Mouse (Mus musculus): ENCODE results near the gene Galp. TPM values are rescaled to one million over a fixed set of nuclear protein-coding genes. Genes with fewer than 3 reads are reported as not detected.
A peak's percentile ranks its signal among the peaks of the same experiment; 100 is the strongest.
"Not testable (repeated sequence)": the region's sequence is repeated elsewhere in the genome, so short reads cannot be mapped to it uniquely, and the experiment has no call there.

Galp gene
- polyA plus RNA-seq, 1 experiment: not detected

DNA sequence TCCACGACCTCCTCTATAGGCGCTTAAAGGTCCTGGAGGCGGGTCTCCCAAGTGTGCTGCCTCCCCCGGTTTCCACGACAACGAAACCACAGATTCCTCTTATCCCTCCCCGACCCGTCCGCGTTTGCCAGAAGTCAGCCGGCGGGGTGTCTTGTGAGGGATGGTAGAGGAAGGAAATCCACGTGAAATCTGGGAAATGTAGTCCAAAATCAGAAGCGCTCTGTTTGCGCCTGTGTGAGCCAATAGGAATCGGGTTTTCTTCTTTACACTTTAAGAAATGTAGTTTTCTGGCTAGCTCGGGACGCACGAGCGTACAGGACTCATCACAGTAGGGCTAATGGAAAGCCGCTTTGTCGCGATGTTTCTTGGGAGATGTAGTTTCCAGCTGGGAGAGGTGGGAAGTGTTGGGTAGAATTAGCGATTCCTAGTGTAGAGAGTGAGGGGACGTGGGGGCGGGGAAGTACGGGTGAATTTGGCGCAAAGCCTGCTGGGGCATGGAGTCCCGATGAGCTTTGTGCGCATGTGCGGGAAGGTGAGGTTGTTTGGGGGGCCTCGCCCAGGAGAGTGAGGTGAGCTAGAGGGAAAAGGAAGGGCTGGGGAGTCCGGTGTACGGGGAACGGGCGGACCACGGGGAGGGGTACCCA lies 24.8 kb upstream of the Galp start, which contains the start of gene Zfp444:
Gene Zfp444, plus strand, starts transcription at position 221 of the 644 bp plus-strand sequence.
- WGBS: 1% methylated on average over 37 of the region's 37 CpGs
- peak within 1 kb of the TSS; percentile 73 for H3K27ac ChIP-seq (ENCODE audit: control insufficient read depth, insufficient read depth, low read length)
- H3K4me1 ChIP-seq (replicated peaks; ENCODE audit: control insufficient read depth, insufficient read depth, low read length): peaks cover 11% of the 10 kb centered on the region
- TF ChIP-seq POLR2A (IDR thresholded peaks at IDR 0.05; ENCODE audit: control insufficient read depth, extremely low read depth, insufficient read depth, low read length, poor library complexity) (peak; percentile 73), CTCF (IDR thresholded peaks at IDR 0.05; ENCODE audit: borderline replicate concordance, control insufficient read depth, extremely low read depth, insufficient read depth, low read length, poor library complexity) (peak; percentile 45; the same call in 1 of the 2 replicates)
- peak within 1 kb of the TSS; percentile 62 for H3K4me3 ChIP-seq (ENCODE audit: control insufficient read depth, insufficient read depth, low read length)
- peak; percentile 98 for DNase-seq
- H3K27me3 ChIP-seq (ENCODE audit: control insufficient read depth, insufficient read depth, low read length): no peaks in the 10 kb centered on the region
- no peaks in the 10 kb centered on the region for H3K36me3 ChIP-seq (ENCODE audit: control insufficient read depth, insufficient read depth, low read length)

DNA sequence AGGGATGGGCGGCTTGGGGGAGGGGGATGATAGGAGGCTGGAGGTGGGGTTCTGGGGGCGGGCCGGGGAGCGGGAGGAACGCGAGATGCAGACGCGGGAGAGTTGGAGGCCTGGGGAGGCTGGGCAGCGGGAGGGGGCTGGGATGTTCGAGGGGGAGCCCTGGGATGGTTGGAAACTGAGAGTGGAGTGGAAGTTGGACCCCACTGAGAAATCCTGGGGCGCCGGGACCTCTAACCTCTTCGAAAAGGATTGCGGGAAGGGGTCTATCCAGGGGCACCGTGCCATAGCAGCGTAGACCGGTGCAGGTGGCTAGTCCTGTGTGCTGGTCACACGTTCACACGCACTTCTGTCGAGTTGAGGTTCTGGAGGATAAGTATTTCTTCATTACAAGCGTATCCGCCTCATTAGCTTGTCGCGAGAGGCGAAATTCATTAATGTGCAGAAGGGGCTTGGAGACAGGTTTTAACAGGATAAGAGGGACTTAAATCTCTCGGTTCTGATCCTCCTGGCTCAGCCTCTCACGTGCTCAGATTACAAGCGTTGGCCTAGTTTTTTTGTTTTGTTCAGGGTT lies 24.1 kb upstream of the Galp start:
- WGBS: 3% methylated on average over 28 of the region's 28 CpGs
- TF ChIP-seq CTCF (IDR thresholded peaks at IDR 0.05; ENCODE audit: borderline replicate concordance, control insufficient read depth, extremely low read depth, insufficient read depth, low read length, poor library complexity): no peak
- TF ChIP-seq POLR2A (IDR thresholded peaks at IDR 0.05; ENCODE audit: control insufficient read depth, extremely low read depth, insufficient read depth, low read length, poor library complexity): no peak

DNA sequence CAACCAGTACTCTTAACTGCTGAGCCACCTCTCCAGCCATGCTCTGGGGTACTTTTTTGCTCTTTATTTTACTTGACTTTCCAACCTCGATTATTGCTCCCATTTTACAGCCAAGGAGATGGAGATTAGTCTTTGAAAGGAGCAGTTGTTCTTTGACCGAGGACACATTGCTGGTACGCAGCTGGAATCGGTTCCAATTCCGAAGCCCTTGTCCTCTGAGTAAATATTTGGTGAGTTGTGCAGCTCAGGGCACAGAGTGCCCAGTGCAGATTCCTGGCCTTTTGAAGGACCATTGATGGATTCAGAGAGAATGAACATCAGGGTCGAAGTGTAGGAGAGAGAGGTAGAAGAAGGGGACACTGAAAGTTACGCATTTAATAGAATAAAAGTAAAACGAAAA lies 23.0 kb upstream of the Galp start:
- H3K27ac ChIP-seq (ENCODE audit: control insufficient read depth, insufficient read depth, low read length): no peak overlapping the region
- H3K4me1 ChIP-seq (replicated peaks; ENCODE audit: control insufficient read depth, insufficient read depth, low read length): peaks cover 11% of the 10 kb centered on the region
- DNase-seq: no peak
- no peaks in the 10 kb centered on the region for H3K36me3 ChIP-seq (ENCODE audit: control insufficient read depth, insufficient read depth, low read length)
- H3K4me3 ChIP-seq (ENCODE audit: control insufficient read depth, insufficient read depth, low read length): no peak overlapping the region
- TF ChIP-seq CTCF (IDR thresholded peaks at IDR 0.05; ENCODE audit: borderline replicate concordance, control insufficient read depth, extremely low read depth, insufficient read depth, low read length, poor library complexity): no peak
- no peak for TF ChIP-seq POLR2A (IDR thresholded peaks at IDR 0.05; ENCODE audit: control insufficient read depth, extremely low read depth, insufficient read depth, low read length, poor library complexity)
- no peaks in the 10 kb centered on the region for H3K27me3 ChIP-seq (ENCODE audit: control insufficient read depth, insufficient read depth, low read length)
- WGBS: 95% methylated on average over 8 of the region's 8 CpGs

More for the DNA sequence above, 24.1 kb upstream of the Galp start:
- Histone ChIP-seq H3K36me3 (ENCODE audit: control insufficient read depth, insufficient read depth, low read length) (no peaks in the 10 kb centered on the region), H3K27me3 (ENCODE audit: control insufficient read depth, insufficient read depth, low read length) (no peaks in the 10 kb centered on the region), H3K4me3 (ENCODE audit: control insufficient read depth, insufficient read depth, low read length) (peak overlapping the region; percentile 62), H3K4me1 (replicated peaks; ENCODE audit: control insufficient read depth, insufficient read depth, low read length) (peaks cover 11% of the 10 kb centered on the region), H3K27ac (ENCODE audit: control insufficient read depth, insufficient read depth, low read length) (peak overlapping the region; percentile 19; the same call in 1 of the 2 replicates)
- no peak for DNase-seq

DNA sequence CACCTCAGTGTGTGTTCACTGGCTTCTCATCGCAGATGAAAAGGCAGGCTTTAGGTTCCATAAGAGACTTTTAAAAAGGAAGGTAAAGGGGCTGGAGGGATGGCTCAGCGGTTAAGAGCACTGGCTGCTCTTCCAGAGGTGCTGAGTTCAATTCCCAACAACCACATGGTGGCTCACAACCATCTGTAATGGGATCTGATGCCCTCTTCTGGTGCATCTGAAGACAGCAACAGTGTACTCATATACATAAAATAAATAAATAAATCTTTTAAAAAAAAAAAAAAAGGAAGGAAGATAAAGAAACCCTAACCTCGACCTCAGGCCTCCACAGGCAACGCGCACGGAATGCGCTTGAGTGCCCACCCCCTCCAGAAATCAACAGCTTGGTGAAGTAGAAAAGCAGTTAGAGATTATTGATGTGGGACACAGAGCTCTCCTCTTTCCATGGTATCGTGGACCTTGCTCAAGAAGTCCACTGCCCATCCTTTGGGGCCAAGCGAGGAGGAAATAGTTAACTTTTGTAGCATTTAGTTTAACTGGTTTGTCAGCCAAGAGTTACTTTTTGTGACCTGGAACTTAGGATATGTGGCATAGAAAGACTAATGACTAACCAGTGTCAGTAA lies 22.4 kb upstream of the Galp start:
- 55% methylated on average over 9 of the region's 9 CpGs for WGBS
- H3K27ac ChIP-seq (ENCODE audit: control insufficient read depth, insufficient read depth, low read length); H3K27me3 ChIP-seq (ENCODE audit: control insufficient read depth, insufficient read depth, low read length); DNase-seq; H3K4me3 ChIP-seq (ENCODE audit: control insufficient read depth, insufficient read depth, low read length); H3K36me3 ChIP-seq (ENCODE audit: control insufficient read depth, insufficient read depth, low read length): not testable (repeated sequence)
- H3K4me1 ChIP-seq (replicated peaks; ENCODE audit: control insufficient read depth, insufficient read depth, low read length): peaks cover 11% of the 10 kb centered on the region

DNA sequence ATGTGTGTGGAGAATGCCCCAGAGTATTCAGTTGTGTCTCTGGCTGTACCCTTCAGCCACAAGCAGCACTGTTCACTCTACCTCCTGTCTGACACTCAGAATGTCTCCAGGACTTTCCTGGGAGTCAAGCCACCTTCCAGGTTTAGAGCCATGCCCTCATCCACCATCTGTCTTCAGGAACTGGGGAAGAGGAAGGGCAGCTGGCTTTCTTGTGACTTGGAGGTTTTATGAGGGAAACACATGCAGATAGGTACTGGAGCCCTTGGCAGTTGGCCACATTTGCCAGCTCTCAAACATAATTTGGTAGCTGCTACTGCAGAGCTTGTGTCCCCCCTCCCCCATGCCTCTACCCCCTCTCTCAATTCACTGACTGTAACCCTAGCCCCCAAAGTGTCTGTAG lies 17.9 kb upstream of the Galp start:
- H3K27me3 ChIP-seq (ENCODE audit: control insufficient read depth, insufficient read depth, low read length): no peaks in the 10 kb centered on the region
- no peak overlapping the region for H3K27ac ChIP-seq (ENCODE audit: control insufficient read depth, insufficient read depth, low read length)
- TF ChIP-seq POLR2A (IDR thresholded peaks at IDR 0.05; ENCODE audit: control insufficient read depth, extremely low read depth, insufficient read depth, low read length, poor library complexity) (no peak), CTCF (IDR thresholded peaks at IDR 0.05; ENCODE audit: borderline replicate concordance, control insufficient read depth, extremely low read depth, insufficient read depth, low read length, poor library complexity) (no peak)
- H3K36me3 ChIP-seq (ENCODE audit: control insufficient read depth, insufficient read depth, low read length): no peaks in the 10 kb centered on the region
- no peak for DNase-seq
- no peak overlapping the region for H3K4me3 ChIP-seq (ENCODE audit: control insufficient read depth, insufficient read depth, low read length)
- H3K4me1 ChIP-seq (replicated peaks; ENCODE audit: control insufficient read depth, insufficient read depth, low read length): 0 out of 2 replicates have a peak, but pooled peaks cover 2% of the 10 kb centered on the region

DNA sequence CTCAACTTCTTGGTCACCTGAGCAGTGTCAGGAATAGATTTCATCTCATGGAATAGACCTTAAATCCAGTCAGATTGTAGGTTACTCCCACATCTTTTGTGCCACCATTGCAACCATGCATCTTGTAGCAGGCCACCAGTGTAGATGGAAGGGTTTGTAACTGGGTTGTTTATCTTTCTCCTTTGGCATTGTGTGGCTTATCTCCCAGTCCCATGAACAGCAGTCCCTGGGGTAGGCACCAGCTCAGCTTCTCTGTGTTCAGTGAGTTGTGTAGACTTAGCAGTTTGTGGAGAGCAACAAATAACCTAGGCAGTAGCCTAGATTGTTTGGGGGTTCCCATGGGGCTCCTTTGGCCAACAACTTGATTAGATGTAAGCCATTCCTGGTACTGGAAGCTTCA lies 14.0 kb upstream of the Galp start:
- no peak overlapping the region for H3K27ac ChIP-seq (ENCODE audit: control insufficient read depth, insufficient read depth, low read length)
- no peaks in the 10 kb centered on the region; the same call in 1 of the 2 replicates for H3K4me1 ChIP-seq (replicated peaks; ENCODE audit: control insufficient read depth, insufficient read depth, low read length)
- peaks cover 6% of the 10 kb centered on the region; the same call in 1 of the 2 replicates for H3K36me3 ChIP-seq (ENCODE audit: control insufficient read depth, insufficient read depth, low read length)
- DNase-seq: no peak
- H3K4me3 ChIP-seq (ENCODE audit: control insufficient read depth, insufficient read depth, low read length): no peak overlapping the region
- TF ChIP-seq CTCF (IDR thresholded peaks at IDR 0.05; ENCODE audit: borderline replicate concordance, control insufficient read depth, extremely low read depth, insufficient read depth, low read length, poor library complexity) (no peak), POLR2A (IDR thresholded peaks at IDR 0.05; ENCODE audit: control insufficient read depth, extremely low read depth, insufficient read depth, low read length, poor library complexity) (no peak)
- no peaks in the 10 kb centered on the region for H3K27me3 ChIP-seq (ENCODE audit: control insufficient read depth, insufficient read depth, low read length)
